Mouse (Mus musculus) forebrain, embryonic 11.5 days (tissue): ENCODE measurements around the gene Zfp148. TPM values are rescaled to one million over a fixed set of nuclear protein-coding genes. Genes with fewer than 3 reads are reported as not detected.

ENCODE experiments used
- ATAC-seq: fragments of 200-750 bp; cut with Nextera tagmentation; replicated peaks from 2 replicates; pipeline ENCODE4 v1.8.0; 2017; ENCODE audit warnings: moderate TSS enrichment; ENCODE audit not compliant: low FRiP score
- DNase-seq: peaks from one replicate; pipeline ENCODE4 v3.0.0-alpha.2; 2017; ENCODE audit warnings: low spot score
- H3K27ac ChIP-seq: fragments of 300-500 bp; sonication (generic); 2 replicates; pipeline ENCODE4 v1.5.1; 2014; ENCODE audit warnings: low read depth, low read length
- H3K27me3 ChIP-seq: fragments of 300-500 bp; sonication (generic); 2 replicates; pipeline ENCODE4 v1.6.1; 2014; ENCODE audit warnings: mild to moderate bottlenecking, low read length, mixed read lengths; ENCODE audit not compliant: control insufficient read depth, insufficient read depth
- H3K36me3 ChIP-seq: fragments of 300-500 bp; sonication (generic); 2 replicates; pipeline ENCODE4 v1.6.1; 2014; ENCODE audit warnings: mild to moderate bottlenecking, low read length, moderate library complexity, mixed read lengths; ENCODE audit not compliant: control insufficient read depth, insufficient read depth
- H3K4me1 ChIP-seq: fragments of 300-500 bp; sonication (generic); replicated peaks from 2 replicates; pipeline ENCODE4 v1.6.1; 2014; ENCODE audit warnings: low read length, mixed read lengths; ENCODE audit not compliant: control insufficient read depth, insufficient read depth
- H3K4me2 ChIP-seq: fragments of 300-500 bp; sonication (generic); 2 replicates; pipeline ENCODE4 v1.6.1; 2014; ENCODE audit warnings: low read depth, mild to moderate bottlenecking, low read length, moderate library complexity, mixed read lengths; ENCODE audit not compliant: severe bottlenecking
- H3K4me3 ChIP-seq: fragments of 300-500 bp; sonication (generic); 2 replicates; pipeline ENCODE4 v1.5.1; 2014; ENCODE audit warnings: low read depth, low read length
- H3K9ac ChIP-seq: fragments of 300-500 bp; sonication (generic); 2 replicates; pipeline ENCODE4 v1.6.1; 2014; ENCODE audit warnings: low read length
- H3K9me3 ChIP-seq: fragments of 300-500 bp; sonication (generic); 2 replicates; pipeline ENCODE4 v1.6.1; 2016; ENCODE audit warnings: low read length, mixed read lengths; ENCODE audit not compliant: control insufficient read depth
- WGBS: fragments of 180-500 bp; shearing (Covaris S2); extraction: QIAGEN DNeasy Blood & Tissue Kit; methylation state at CpG from one replicate; pipeline ENCODE4 v1.1.7; 2014; 5-methylcytosine and 5-hydroxymethylcytosine counted together
- polyA plus RNA-seq: library from polyadenylated mRNA; unstranded; fragments of >200 nt; fragmentation: Nextera tagmentation; extraction: Ambion mirVana; gene quantifications from 2 replicates; pipeline ENCODE4 v1.2.1, GENCODE M21; 2014

The Zfp148 gene
- polyA plus RNA-seq, 1 experiment from 2014 or later: 54.1 TPM

GRCm38 (mm10) chr16:33544346-33544745, 163.7 kb downstream of the Zfp148 start:
- 98% methylated on average over 2 of the region's 2 CpGs for WGBS
- Histone ChIP-seq H3K36me3 (no peaks in the 10 kb centered on the region), H3K9ac (no peak overlapping the region), H3K4me2 (no peak overlapping the region), H3K27me3 (no peaks in the 10 kb centered on the region), H3K4me3 (no peak overlapping the region), H3K4me1 (no peaks in the 10 kb centered on the region), H3K9me3 (no peaks in the 10 kb centered on the region), H3K27ac (no peak overlapping the region)
- DNase-seq (no peak), ATAC-seq (no peak)

GRCm38 (mm10) chr16:33545530-33545929, 164.9 kb downstream of the Zfp148 start:
- no peak for ATAC-seq
- Histone ChIP-seq H3K27me3 (no peaks in the 10 kb centered on the region), H3K27ac (no peak overlapping the region), H3K9ac (no peak overlapping the region), H3K4me2 (no peak overlapping the region), H3K9me3 (no peaks in the 10 kb centered on the region), H3K36me3 (no peaks in the 10 kb centered on the region), H3K4me1 (no peaks in the 10 kb centered on the region), H3K4me3 (no peak overlapping the region)
- 82% methylated on average over 4 of the region's 4 CpGs for WGBS
- no peak for DNase-seq

- H3K36me3 ChIP-seq: no peaks in the 10 kb centered on the region
- no peak overlapping the region for H3K4me2 ChIP-seq
- no peaks in the 10 kb centered on the region for H3K27me3 ChIP-seq
- H3K9me3 ChIP-seq: no peaks in the 10 kb centered on the region
- DNase-seq (no peak), ATAC-seq (no peak)
- 77% methylated on average over 9 of the region's 9 CpGs for WGBS
- H3K4me1 ChIP-seq: no peaks in the 10 kb centered on the region
- no peak overlapping the region for H3K9ac ChIP-seq
- no peak overlapping the region for H3K4me3 ChIP-seq
- H3K27ac ChIP-seq: no peak overlapping the region
These were observed 173.2 kb downstream of the Zfp148 start for GRCm38 (mm10) chr16:33553689-33554342.

Other genes with a start within 250 kb of the Zfp148 start
- gene Osbpl11, start 195.8 kb upstream of the Zfp148 start, polyA plus RNA-seq: 26.2 and 26.7 TPM in 2 replicates
- 73.7 and 75.5 TPM in 2 replicates for gene Snx4, start 129.4 kb upstream of the Zfp148 start, polyA plus RNA-seq
- 1.3 and 1.6 TPM in 2 replicates for gene Slc12a8, start 136.5 kb downstream of the Zfp148 start, polyA plus RNA-seq